Mouse (Mus musculus) heart, adult 11 months (tissue): Measurements from ENCODE around the gene 4930415O20Rik.
"Not testable (repeated sequence)": the region's sequence is repeated elsewhere in the genome, so short reads cannot be mapped to it uniquely, and the experiment has no call there.

ENCODE experiments used
- DNase-seq: peaks from one replicate; pipeline ENCODE4 v3.0.0; 2022

The 4930415O20Rik gene

GRCm38 (mm10) chr15:98569216-98569615, 1.6 kb upstream of the 4930415O20Rik start:
- DNase-seq: peak; percentile 74

GRCm38 (mm10) chr15:98569795-98570365, 924 bp upstream of the 4930415O20Rik start:
- peak; percentile 93 for DNase-seq

GRCm38 (mm10) chr15:98573293-98573692, 2.5 kb downstream of the 4930415O20Rik start:
- DNase-seq: peak; percentile 83

- DNase-seq: peak; percentile 55
These were observed 8.5 kb downstream of the 4930415O20Rik start for GRCm38 (mm10) chr15:98579310-98579709.

- DNase-seq: peak; percentile 95
These were observed 9.1 kb downstream of the 4930415O20Rik start for GRCm38 (mm10) chr15:98579795-98580464.

- no peak for DNase-seq
These were observed 11.6 kb downstream of the 4930415O20Rik start for GRCm38 (mm10) chr15:98582410-98582809.

- DNase-seq: no peak
These were observed 12.2 kb downstream of the 4930415O20Rik start for GRCm38 (mm10) chr15:98582996-98583395.

- no peak for DNase-seq
These were observed 14.6 kb downstream of the 4930415O20Rik start for GRCm38 (mm10) chr15:98585421-98585820.

- DNase-seq: not testable (repeated sequence)
These were observed 15.3 kb downstream of the 4930415O20Rik start for GRCm38 (mm10) chr15:98586141-98586540.

GRCm38 (mm10) chr15:98587751-98588150, 16.9 kb downstream of the 4930415O20Rik start:
- DNase-seq: peak; percentile 83

GRCm38 (mm10) chr15:98589640-98590336, 19.0 kb downstream of the 4930415O20Rik start:
- no peak for DNase-seq

- DNase-seq: peak; percentile 91
These were observed 20.6 kb downstream of the 4930415O20Rik start for GRCm38 (mm10) chr15:98591396-98591795.

- peak; percentile 90 for DNase-seq
These were observed 23.4 kb downstream of the 4930415O20Rik start for GRCm38 (mm10) chr15:98594193-98594592.

GRCm38 (mm10) chr15:98595049-98595448, 24.2 kb downstream of the 4930415O20Rik start:
- DNase-seq: no peak

- DNase-seq: no peak
These were observed 25.8 kb downstream of the 4930415O20Rik start for GRCm38 (mm10) chr15:98596609-98597008.

- peak; percentile 95 for DNase-seq
These were observed 29.4 kb downstream of the 4930415O20Rik start for GRCm38 (mm10) chr15:98600036-98600709.

GRCm38 (mm10) chr15:98601832-98602190, 31.0 kb downstream of the 4930415O20Rik start:
- DNase-seq: no peak

GRCm38 (mm10) chr15:98602191-98602881, 31.5 kb downstream of the 4930415O20Rik start:
- peak; percentile 99 for DNase-seq

- DNase-seq: peak; percentile 96
These were observed 32.2 kb downstream of the 4930415O20Rik start for GRCm38 (mm10) chr15:98602921-98603458.

GRCm38 (mm10) chr15:98604041-98604575, 33.3 kb downstream of the 4930415O20Rik start:
- peak; percentile 92 for DNase-seq

GRCm38 (mm10) chr15:98606051-98606536, 35.3 kb downstream of the 4930415O20Rik start:
- DNase-seq: peak; percentile 98

GRCm38 (mm10) chr15:98606739-98607138, 35.9 kb downstream of the 4930415O20Rik start:
- peak; percentile 93 for DNase-seq
